Mouse (Mus musculus) cerebellum, adult 2 months (tissue): ENCODE results near the gene Foxe3. TPM values are rescaled to one million over a fixed set of nuclear protein-coding genes. Genes with fewer than 3 reads are reported as not detected.

ENCODE experiments used
- DNase-seq, 2 experiments: peaks; one replicate each; pipeline ENCODE4 v3.0.0; 2021
- H3K27ac ChIP-seq: fragments of 200-500 bp; 2 replicates; pipeline ENCODE4 v1.5.1; 2012; ENCODE audit warnings: low read length, control low read depth, inconsistent platforms; ENCODE audit not compliant: insufficient read depth
- H3K27me3 ChIP-seq: fragments of 200-500 bp; 2 replicates; pipeline ENCODE4 v1.6.1; 2012; ENCODE audit warnings: inconsistent platforms, mild to moderate bottlenecking, low read length, moderate library complexity; ENCODE audit not compliant: control insufficient read depth, insufficient read depth
- H3K4me1 ChIP-seq: fragments of 200-500 bp; 2 replicates; pipeline ENCODE4 v1.6.1; 2011; ENCODE audit warnings: low read length; ENCODE audit not compliant: control insufficient read depth, insufficient read depth
- H3K4me3 ChIP-seq: fragments of 200-500 bp; replicated peaks from 2 replicates; pipeline ENCODE3; 2011; ENCODE audit warnings: mild to moderate bottlenecking, low read depth, low read length, control low read depth; ENCODE audit not compliant: insufficient read depth
- CTCF ChIP-seq: fragments of 200-500 bp; IDR thresholded peaks from 2 replicates; pipeline ENCODE4 v1.5.1; 2011; ENCODE audit warnings: low read depth, mild to moderate bottlenecking, control low read depth, low read length, moderate library complexity, borderline replicate concordance; ENCODE audit not compliant: insufficient read depth
- POLR2A ChIP-seq: fragments of 200-500 bp; IDR thresholded peaks from 2 replicates; pipeline ENCODE4 v1.6.1; 2011; ENCODE audit warnings: low read length, control low read depth, borderline replicate concordance; ENCODE audit not compliant: insufficient read depth
- WGBS: fragments of 180-500 bp; shearing (Covaris S2); methylation state at CpG from one replicate; pipeline ENCODE4 v1.1.7; 2018; 5-methylcytosine and 5-hydroxymethylcytosine counted together
- polyA plus RNA-seq: library from polyadenylated mRNA; depleted of rRNA; stranded (reverse); fragments of >200 nt; gene quantifications from 2 replicates; pipeline ENCODE4 v1.2.3, GENCODE M21; 2012; rRNA removed

The Foxe3 gene
- polyA plus RNA-seq, 1 experiment: not detected

DNA sequence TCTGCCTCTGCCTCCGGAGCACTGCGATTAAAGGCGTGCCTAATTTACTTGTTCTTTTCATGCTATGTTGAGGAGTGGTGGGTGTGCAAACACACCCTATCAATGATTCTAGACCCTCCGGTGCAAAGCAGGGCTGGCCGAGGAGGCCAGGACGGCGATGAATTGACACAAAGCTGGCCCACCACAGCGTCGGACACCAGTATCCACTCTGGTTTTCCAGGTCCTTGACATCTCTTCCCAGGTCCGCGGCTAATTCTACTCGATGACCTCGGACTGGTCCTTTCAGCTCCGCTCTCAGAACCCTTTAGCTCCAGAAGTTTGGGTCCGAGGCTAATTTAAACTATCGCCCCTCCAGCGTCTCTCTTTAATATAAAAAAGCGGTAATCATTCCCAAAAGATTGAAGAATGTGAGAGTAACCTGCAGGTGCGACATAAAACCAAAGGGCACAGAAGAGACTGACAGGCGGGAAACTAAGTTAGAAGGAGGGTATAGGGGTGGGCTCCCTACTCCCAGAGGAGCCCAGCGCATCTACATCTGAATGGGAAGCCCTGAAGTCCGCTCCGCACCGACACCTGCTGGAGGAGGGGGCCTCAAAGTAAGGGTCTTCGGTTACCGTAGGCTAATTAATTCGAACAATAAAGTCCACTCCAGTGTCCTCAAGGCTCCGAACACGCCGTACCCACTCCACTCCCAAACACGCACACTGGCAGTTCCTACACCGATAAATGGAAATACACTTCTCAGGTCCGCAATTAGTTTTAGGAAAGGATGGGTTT is 24.8 kb downstream of the Foxe3 start:
- Histone ChIP-seq H3K27ac (no peak overlapping the region), H3K4me1 (no peaks in the 10 kb centered on the region), H3K4me3 (no peak overlapping the region), H3K27me3 (peaks cover 13% of the 10 kb centered on the region; the same call in 1 of the 2 replicates)
- WGBS: 3% methylated on average over 33 of the region's 33 CpGs
- no peak for DNase-seq
- TF ChIP-seq CTCF (no peak), POLR2A (no peak)

DNA sequence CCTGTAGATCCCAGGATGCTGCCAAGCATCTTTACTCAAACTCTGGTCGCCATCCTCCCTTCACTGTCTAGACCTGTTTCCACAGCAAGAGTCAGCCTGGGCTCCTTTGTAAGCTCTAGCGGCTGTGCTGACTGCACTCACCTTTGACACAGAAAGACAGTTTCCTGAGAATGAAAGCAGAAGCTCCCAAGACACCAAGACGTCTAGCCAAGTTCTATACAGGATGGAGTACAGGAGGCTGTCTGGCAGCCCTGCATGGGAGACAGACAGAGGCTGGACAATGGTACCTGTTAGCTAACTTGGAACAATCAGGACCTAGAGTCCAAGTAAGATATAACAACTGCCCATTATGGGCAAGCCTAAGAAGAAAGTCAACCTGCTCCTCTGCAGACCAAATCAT is 25.9 kb downstream of the Foxe3 start:
- 4% methylated on average over 3 of the region's 3 CpGs for WGBS
- Histone ChIP-seq H3K27me3 (peaks cover 13% of the 10 kb centered on the region; the same call in 1 of the 2 replicates), H3K27ac (no peak overlapping the region), H3K4me3 (no peak overlapping the region), H3K4me1 (no peaks in the 10 kb centered on the region)
- DNase-seq: no peak
- TF ChIP-seq CTCF: no peak
- TF ChIP-seq POLR2A: no peak

DNA sequence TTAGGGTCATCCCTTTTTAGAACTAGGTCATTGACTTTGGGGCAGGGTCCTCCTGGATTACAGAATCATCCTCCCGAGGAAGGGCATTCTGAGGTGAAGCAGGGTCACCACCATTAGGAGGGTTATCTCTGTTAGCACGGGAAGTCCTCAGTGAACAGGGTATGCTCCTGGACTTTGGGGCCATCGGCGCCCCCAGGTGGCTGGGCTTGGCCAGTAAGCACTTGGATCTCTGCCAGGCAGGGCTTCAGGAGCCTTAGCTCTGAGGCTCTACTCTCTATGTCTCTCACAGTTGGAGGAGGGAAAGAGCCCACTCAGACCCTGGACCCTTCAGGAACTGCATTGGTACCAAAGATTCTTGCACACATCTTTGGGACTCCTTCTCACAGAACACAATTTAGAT is 28.0 kb downstream of the Foxe3 start:
- TF ChIP-seq POLR2A: no peak
- no peak for TF ChIP-seq CTCF
- no peak overlapping the region for H3K4me3 ChIP-seq
- H3K27me3 ChIP-seq: peaks cover 8% of the 10 kb centered on the region; the same call in 1 of the 2 replicates
- no peak overlapping the region for H3K27ac ChIP-seq
- DNase-seq: no peak
- H3K4me1 ChIP-seq: no peaks in the 10 kb centered on the region
- WGBS: 15% methylated on average over 4 of the region's 4 CpGs

DNA sequence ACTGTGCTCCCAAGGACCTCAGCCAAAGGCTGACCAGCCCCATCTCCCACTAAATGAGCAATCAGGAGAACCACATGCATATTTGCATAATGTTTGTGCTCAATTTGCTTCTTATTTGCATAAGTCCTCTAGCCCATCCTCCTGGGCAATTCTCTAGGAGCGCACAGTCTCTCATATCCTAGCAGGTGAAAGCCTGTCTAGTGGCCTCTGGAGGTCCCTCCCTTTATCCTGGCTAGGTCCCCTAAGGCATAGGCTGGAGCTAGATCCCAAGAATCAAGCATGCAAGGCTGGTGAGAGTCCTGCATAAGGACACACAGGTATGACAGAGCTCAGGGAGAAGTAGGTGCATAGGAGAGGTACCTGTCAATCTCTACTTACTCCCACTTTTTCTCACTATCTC is 43.6 kb downstream of the Foxe3 start:
- Histone ChIP-seq H3K4me1 (no peaks in the 10 kb centered on the region), H3K27ac (no peak overlapping the region), H3K4me3 (no peak overlapping the region), H3K27me3 (no peaks in the 10 kb centered on the region; the same call in 1 of the 2 replicates)
- DNase-seq: no peak
- TF ChIP-seq POLR2A: no peak
- no peak for TF ChIP-seq CTCF
- 79% methylated on average over 1 of the region's 1 CpGs for WGBS

DNA sequence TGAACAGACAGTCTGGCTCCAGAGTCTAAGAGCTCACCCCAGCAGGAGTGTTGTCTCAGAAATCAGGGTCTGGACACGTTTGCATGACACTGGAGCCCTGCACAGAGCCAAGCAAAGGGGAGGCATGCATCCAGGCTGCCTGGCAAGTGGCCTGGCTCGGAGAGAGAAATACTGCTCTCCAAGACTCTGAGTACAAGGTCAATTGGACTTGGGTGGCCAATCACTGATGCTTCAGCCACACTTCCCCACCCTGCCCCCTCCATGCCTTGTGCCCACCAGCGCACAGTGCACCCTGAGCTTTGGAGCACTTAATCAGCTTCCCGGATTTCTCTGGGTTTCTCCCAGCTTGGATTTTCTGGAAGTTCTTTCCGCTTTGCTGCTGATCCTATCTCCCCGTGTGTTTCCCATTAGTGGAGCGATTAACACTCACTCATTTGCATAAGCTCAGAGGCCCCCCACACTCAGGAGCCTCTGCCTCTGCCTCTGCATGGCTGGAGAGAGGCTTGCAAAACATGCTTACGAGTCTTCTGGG is 49.3 kb downstream of the Foxe3 start:
- 10% methylated on average over 8 of the region's 8 CpGs for WGBS
- Histone ChIP-seq H3K27me3 (no peaks in the 10 kb centered on the region), H3K27ac (no peak overlapping the region), H3K4me1 (no peaks in the 10 kb centered on the region), H3K4me3 (no peak overlapping the region)
- TF ChIP-seq CTCF: no peak
- no peak for TF ChIP-seq POLR2A
- DNase-seq: no peak

Other genes starting within 250 kb of the Foxe3 start
- gene Gm12830, start 104.3 kb downstream of the Foxe3 start, polyA plus RNA-seq: not detected in 2 replicates
- gene Foxd2, start 17.1 kb downstream of the Foxe3 start, polyA plus RNA-seq: 0.10 TPM in 2 replicates
- gene Cmpk1, start 61.2 kb upstream of the Foxe3 start, polyA plus RNA-seq: 42.8 and 48.7 TPM in 2 replicates
- 1.3 and 1.5 TPM in 2 replicates for gene Stil, start 74.1 kb upstream of the Foxe3 start, polyA plus RNA-seq
- 2.1 and 2.7 TPM in 2 replicates for gene Tal1, start 130.4 kb upstream of the Foxe3 start, polyA plus RNA-seq
- 0.74 and 1.0 TPM in 2 replicates for gene Pdzk1ip1, start 162.7 kb upstream of the Foxe3 start, polyA plus RNA-seq
- 6.6 and 7.4 TPM in 2 replicates for gene Cyp4x1, start 208.3 kb upstream of the Foxe3 start, polyA plus RNA-seq